Mouse (Mus musculus) hindbrain, embryonic 10.5 days (tissue): Measurements from ENCODE around the gene Thra. TPM values are rescaled to one million over a fixed set of nuclear protein-coding genes. Genes with fewer than 3 reads are reported as not detected.

Experiments used
- DNase-seq: peaks from one replicate; pipeline ENCODE4 v3.0.0-alpha.2; 2017; ENCODE audit warnings: low spot score
- H3K27ac ChIP-seq: fragments of 300-500 bp; sonication (generic); 2 replicates; pipeline ENCODE4 v1.5.1; 2016; ENCODE audit warnings: mild to moderate bottlenecking, moderate library complexity
- H3K27me3 ChIP-seq: fragments of 300-500 bp; sonication (generic); 2 replicates; pipeline ENCODE4 v1.6.1; 2016; ENCODE audit warnings: mild to moderate bottlenecking; ENCODE audit not compliant: poor library complexity, insufficient read depth, severe bottlenecking
- H3K36me3 ChIP-seq: fragments of 300-500 bp; sonication (generic); 2 replicates; pipeline ENCODE4 v1.6.1; 2016; ENCODE audit warnings: mild to moderate bottlenecking, moderate library complexity
- H3K4me1 ChIP-seq: fragments of 300-500 bp; sonication (generic); replicated peaks from 2 replicates; pipeline ENCODE4 v1.6.1; 2016; ENCODE audit warnings: mild to moderate bottlenecking
- H3K4me3 ChIP-seq: fragments of 300-500 bp; sonication (generic); 2 replicates; pipeline ENCODE4 v1.5.1; 2016; ENCODE audit warnings: mild to moderate bottlenecking, moderate library complexity
- H3K9me3 ChIP-seq: fragments of 300-500 bp; sonication (generic); 2 replicates; pipeline ENCODE4 v1.6.1; 2016; ENCODE audit warnings: mild to moderate bottlenecking, moderate library complexity
- WGBS: fragments of 180-500 bp; shearing (Covaris S2); methylation state at CpG from one replicate; pipeline ENCODE4 v1.1.7; 2016; 5-methylcytosine and 5-hydroxymethylcytosine counted together
- polyA plus RNA-seq: library from polyadenylated mRNA; unstranded; fragments of >200 nt; fragmentation: Nextera tagmentation; extraction: Ambion mirVana; gene quantifications from 2 replicates; pipeline ENCODE4 v1.2.1, GENCODE M21; 2016

Gene Thra
- polyA plus RNA-seq, 1 experiment from 2014 or later = 22.2 TPM

DNA sequence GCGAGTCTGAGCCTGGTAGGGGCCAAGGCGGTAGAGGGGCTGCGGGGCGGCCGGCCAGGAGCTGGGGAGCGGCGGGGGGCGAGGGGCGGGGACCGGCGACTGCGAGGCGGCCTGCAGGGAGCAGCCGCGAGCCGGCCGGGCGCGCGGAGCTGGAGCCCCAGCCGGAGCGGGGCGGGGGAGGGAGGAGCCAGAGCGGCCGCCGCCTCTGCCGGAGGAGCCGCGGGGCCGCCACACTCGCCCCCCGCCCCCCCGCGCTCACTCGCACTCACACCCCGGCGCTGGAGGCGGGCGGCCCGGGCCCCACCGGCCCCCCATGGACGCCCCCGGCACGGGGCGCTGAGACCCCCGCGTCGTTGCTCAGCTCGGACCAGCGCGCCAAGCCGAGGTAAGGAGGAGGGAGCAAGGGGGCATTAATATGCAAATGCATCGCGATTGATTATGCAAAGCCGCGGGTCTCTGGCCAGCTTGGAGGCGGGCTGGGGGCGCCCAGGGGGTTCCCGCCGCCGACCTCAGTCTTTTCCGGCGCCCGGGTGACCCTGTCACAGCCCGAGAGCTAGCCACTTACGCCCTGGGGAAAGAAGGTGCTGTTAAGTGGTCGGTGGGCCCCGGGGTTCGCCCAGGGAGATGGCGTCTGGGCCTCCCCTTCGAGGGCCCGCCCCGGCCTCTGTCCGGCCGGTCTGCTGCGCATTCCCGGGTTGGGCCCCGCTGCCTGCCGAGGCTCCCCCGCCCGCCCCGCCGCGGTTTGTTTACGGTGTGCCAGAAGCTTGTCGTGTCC lies 1.4 kb downstream of the Thra start:
- H3K9me3 ChIP-seq = no peaks in the 10 kb centered on the region
- peak overlapping the region; percentile 83 for H3K4me3 ChIP-seq
- H3K27ac ChIP-seq = peak overlapping the region; percentile 99
- no peaks in the 10 kb centered on the region for H3K36me3 ChIP-seq
- H3K4me1 ChIP-seq = peaks cover 89% of the 10 kb centered on the region
- under 1% methylated on average over 84 of the region's 86 CpGs for WGBS
- DNase-seq = peak; percentile 88
- H3K27me3 ChIP-seq = peaks cover 8% of the 10 kb centered on the region; the same call in 1 of the 2 replicates

GRCm38 (mm10) chr11:98742397-98743291 lies 2.2 kb downstream of the Thra start:
- Histone ChIP-seq H3K4me1 (peaks cover 97% of the 10 kb centered on the region), H3K9me3 (no peaks in the 10 kb centered on the region), H3K27ac (peak overlapping the region; percentile 99), H3K36me3 (no peaks in the 10 kb centered on the region), H3K27me3 (peaks cover 8% of the 10 kb centered on the region; the same call in 1 of the 2 replicates), H3K4me3 (peak overlapping the region; percentile 83)
- WGBS = 3% methylated on average over 21 of the region's 21 CpGs
- peak; percentile 60 for DNase-seq

DNA sequence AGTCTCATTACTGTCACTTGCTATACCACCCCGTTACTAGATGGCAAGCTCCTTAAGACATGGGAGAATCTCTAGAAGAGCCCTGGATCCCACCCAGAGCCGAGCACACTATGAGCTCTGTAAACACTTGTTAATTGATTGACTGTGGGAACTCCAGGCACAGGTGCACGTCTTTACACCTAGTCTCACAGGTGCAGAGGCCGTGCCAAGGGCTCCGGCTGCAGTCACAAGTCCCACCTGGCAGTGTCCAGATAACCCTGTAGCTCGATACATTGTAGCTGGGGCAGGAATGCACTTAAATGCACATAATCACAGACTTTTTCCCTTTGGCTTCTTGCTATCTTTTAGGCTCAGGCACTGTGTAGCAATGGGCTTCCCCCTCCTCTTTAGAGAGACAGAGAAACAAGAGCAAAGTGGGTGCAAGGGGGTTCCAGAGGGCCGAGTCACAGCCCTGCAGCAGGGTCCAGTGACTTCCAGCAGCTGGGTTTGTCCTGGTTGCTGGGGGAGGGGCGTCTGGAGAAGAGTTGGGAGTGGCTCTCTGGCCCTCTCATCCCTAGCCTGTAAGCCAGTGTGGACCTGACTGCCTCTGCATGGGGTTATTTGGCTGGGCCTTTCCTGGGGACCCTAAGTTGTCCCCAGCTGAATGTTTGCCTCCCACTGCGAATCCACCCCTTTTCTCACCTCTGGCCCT lies 3.4 kb downstream of the Thra start:
- whole genome bisulfite sequencing = 8% methylated on average over 9 of the region's 9 CpGs
- peak overlapping the region; percentile 83 for H3K4me3 ChIP-seq
- peak; percentile 77 for DNase-seq
- H3K36me3 ChIP-seq = no peaks in the 10 kb centered on the region
- no peaks in the 10 kb centered on the region for H3K9me3 ChIP-seq
- peaks cover 6% of the 10 kb centered on the region; the same call in 1 of the 2 replicates for H3K27me3 ChIP-seq
- peak overlapping the region; percentile 99 for H3K27ac ChIP-seq
- peaks cover 98% of the 10 kb centered on the region for H3K4me1 ChIP-seq

DNA sequence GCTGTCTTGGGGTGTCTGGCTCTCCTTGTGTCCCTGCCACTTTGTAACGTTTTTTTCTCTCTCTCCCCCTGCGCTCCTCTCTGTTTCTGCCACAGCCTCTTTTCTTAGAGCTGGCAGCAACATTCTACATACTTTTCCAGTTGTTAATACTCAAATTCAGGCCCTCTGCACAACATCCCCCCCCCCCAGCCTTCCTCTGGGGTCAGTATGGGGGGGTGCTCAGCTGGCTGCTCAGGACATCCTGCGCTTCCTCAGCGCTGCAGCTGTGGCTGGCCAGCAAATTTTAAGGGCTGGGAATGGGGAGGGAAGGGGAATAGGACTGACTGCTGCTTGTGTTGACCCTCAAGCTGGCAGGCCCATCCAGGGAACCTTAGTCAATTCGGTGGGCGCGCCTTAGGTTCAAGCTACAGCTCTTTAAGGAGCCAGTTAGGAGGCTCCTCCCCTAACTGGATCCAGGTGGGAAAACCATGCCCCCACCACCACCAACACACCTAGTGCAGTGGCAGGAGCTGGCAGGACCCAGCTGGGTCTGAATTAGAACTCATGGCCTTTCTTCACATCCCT lies 4.1 kb downstream of the Thra start:
- Histone ChIP-seq H3K4me1 (peaks cover 99% of the 10 kb centered on the region), H3K27ac (peak overlapping the region; percentile 99), H3K9me3 (no peaks in the 10 kb centered on the region), H3K4me3 (peak overlapping the region; percentile 83), H3K36me3 (no peaks in the 10 kb centered on the region), H3K27me3 (peaks cover 5% of the 10 kb centered on the region; the same call in 1 of the 2 replicates)
- no peak for DNase-seq
- WGBS = 34% methylated on average over 7 of the region's 7 CpGs

- H3K9me3 ChIP-seq = no peaks in the 10 kb centered on the region
- H3K27ac ChIP-seq = peak overlapping the region; percentile 74
- H3K27me3 ChIP-seq = peaks cover 5% of the 10 kb centered on the region; the same call in 1 of the 2 replicates
- DNase-seq = no peak
- peak overlapping the region; percentile 42; the same call in 1 of the 2 replicates for H3K4me3 ChIP-seq
- no peaks in the 10 kb centered on the region for H3K36me3 ChIP-seq
- peaks cover 100% of the 10 kb centered on the region for H3K4me1 ChIP-seq
- 45% methylated on average over 12 of the region's 12 CpGs for WGBS
These were observed 5.8 kb downstream of the Thra start for GRCm38 (mm10) chr11:98745932-98746853.

DNA sequence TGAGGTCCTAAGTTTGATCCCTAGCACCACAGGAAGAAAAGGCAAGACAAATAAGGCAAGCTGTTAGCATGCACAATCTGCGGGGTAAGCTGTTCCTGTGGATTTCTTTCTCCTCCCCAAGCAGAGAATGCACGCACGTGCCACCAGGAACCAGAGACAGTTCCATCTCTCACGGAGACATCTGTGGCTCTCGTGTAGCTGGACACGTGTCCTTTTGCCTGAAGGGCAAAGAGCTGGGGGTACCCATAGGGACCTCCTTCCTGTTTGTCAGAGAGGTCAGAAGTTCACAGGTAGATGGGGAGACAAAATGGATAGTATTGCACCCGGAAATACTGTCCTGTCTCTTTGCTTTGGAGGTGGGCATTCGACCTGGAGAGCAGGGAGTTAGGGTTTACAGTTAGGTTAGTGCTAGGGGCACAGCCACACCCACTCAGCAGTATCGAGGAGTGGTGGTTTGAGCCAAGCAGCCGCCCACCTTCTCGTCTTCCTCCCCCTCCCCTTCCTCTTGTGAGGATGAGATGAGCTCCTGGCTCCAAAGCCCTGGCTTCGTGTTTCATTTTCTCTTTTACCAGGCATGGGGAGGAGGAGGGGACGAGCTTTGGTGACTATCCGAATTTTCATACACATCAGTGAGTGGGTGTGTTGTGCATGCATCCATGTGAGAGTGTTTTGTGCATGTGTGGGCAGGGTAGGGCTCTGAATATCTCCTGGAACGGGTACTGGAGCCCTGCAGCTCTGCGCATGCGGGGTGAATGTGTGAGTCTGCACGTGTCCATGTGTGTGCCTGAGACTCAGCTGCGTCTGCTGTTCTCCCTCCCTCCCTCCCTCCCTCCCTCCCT lies 6.6 kb downstream of the Thra start:
- DNase-seq = peak; percentile 71
- Histone ChIP-seq H3K4me1 (peaks cover 97% of the 10 kb centered on the region), H3K4me3 (peak overlapping the region; percentile 42), H3K27me3 (peaks cover 5% of the 10 kb centered on the region; the same call in 1 of the 2 replicates), H3K9me3 (no peaks in the 10 kb centered on the region), H3K36me3 (no peaks in the 10 kb centered on the region), H3K27ac (peak overlapping the region; percentile 74)
- 10% methylated on average over 18 of the region's 19 CpGs for WGBS

- Histone ChIP-seq H3K9me3 (no peaks in the 10 kb centered on the region), H3K4me1 (peaks cover 96% of the 10 kb centered on the region), H3K27me3 (peaks cover 5% of the 10 kb centered on the region; the same call in 1 of the 2 replicates), H3K36me3 (no peaks in the 10 kb centered on the region), H3K4me3 (peak overlapping the region; percentile 42), H3K27ac (peak overlapping the region; percentile 74)
- 30% methylated on average over 6 of the region's 6 CpGs for WGBS
- no peak for DNase-seq
These were observed 7.5 kb downstream of the Thra start for GRCm38 (mm10) chr11:98747804-98748505.

- DNase-seq = no peak
- Histone ChIP-seq H3K36me3 (peaks cover 7% of the 10 kb centered on the region; the same call in 1 of the 2 replicates), H3K4me1 (peaks cover 94% of the 10 kb centered on the region), H3K9me3 (no peaks in the 10 kb centered on the region), H3K4me3 (peak overlapping the region; percentile 42), H3K27me3 (peaks cover 5% of the 10 kb centered on the region; the same call in 1 of the 2 replicates), H3K27ac (peak overlapping the region; percentile 74)
- 25% methylated on average over 15 of the region's 15 CpGs for WGBS
These were observed 8.3 kb downstream of the Thra start for GRCm38 (mm10) chr11:98748506-98749416.

- Histone ChIP-seq H3K27ac (peak overlapping the region; percentile 74), H3K4me3 (peak overlapping the region; percentile 42), H3K9me3 (no peaks in the 10 kb centered on the region), H3K4me1 (peaks cover 94% of the 10 kb centered on the region), H3K27me3 (peaks cover 5% of the 10 kb centered on the region; the same call in 1 of the 2 replicates), H3K36me3 (peaks cover 14% of the 10 kb centered on the region)
- 44% methylated on average over 5 of the region's 5 CpGs for WGBS
- DNase-seq = no peak
These were observed 9.3 kb downstream of the Thra start for GRCm38 (mm10) chr11:98749716-98750115.
